Mouse (Mus musculus) embryonic fibroblast, embryonic 13.5 days (primary cell): ENCODE measurements at regions not wholly inside any gene's neighbourhood (a gene's known extent, or its start where the extent isn't known, plus 50 kb on each side); places are given as distances from the start of the nearest gene placed in this dataset.
A peak's percentile ranks its signal among the peaks of the same experiment; 100 is the strongest.

ENCODE experiments used
- H3K27ac ChIP-seq: 2 replicates; pipeline ENCODE4 v1.5.1; 2012; ENCODE audit warnings: low read length, control low read depth, inconsistent platforms; ENCODE audit not compliant: insufficient read depth
- H3K4me1 ChIP-seq: 2 replicates; pipeline ENCODE4 v1.6.1; 2011; ENCODE audit warnings: low read length; ENCODE audit not compliant: control insufficient read depth, insufficient read depth
- H3K4me3 ChIP-seq: 2 replicates; pipeline ENCODE4 v1.5.1; 2011; ENCODE audit warnings: mild to moderate bottlenecking, control low read depth, low read length; ENCODE audit not compliant: insufficient read depth
- CTCF ChIP-seq: IDR thresholded peaks from 2 replicates; pipeline ENCODE4 v1.5.1; 2011; ENCODE audit warnings: mild to moderate bottlenecking, control low read depth, low read length, moderate library complexity, borderline replicate concordance; ENCODE audit not compliant: insufficient read depth
- POLR2A ChIP-seq: IDR thresholded peaks from 2 replicates; pipeline ENCODE4 v1.6.1; 2011; ENCODE audit warnings: low read depth, mild to moderate bottlenecking, control low read depth, low read length, moderate library complexity

DNA sequence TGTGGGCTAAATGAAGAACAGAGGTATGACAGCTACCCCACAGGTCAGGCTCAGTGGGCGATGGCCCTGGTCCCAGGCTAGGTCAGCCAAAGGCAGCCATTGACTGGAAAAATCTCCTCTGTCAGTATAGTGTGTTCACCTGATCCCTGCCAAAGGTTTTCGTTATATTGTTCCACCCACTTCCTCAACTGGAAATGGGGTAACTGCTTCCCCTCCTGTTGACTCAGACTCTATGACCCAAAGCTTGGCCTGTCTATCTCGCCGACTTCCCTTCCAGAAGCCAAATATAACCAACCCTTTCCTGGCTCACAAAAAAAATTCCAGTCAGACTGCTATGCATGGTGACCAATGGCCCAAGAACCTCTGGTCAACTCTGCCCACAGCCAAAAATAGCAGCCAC is 437.0 kb upstream of the Smim15 start:
- Histone ChIP-seq H3K4me1 (0 out of 2 replicates have a peak, but pooled peaks cover 4% of the 10 kb centered on the region), H3K4me3 (no peak overlapping the region), H3K27ac (peak overlapping the region; percentile 59; the same call in 1 of the 2 replicates)
- TF ChIP-seq POLR2A: no peak
- TF ChIP-seq CTCF: no peak

GRCm38 (mm10) chr13:107602149-107602548 is 442.1 kb upstream of the Smim15 start:
- peaks cover under 1% of the 10 kb centered on the region; the same call in 1 of the 2 replicates for H3K4me1 ChIP-seq
- no peak overlapping the region for H3K27ac ChIP-seq
- TF ChIP-seq CTCF: no peak
- no peak for TF ChIP-seq POLR2A
- H3K4me3 ChIP-seq: no peak overlapping the region

DNA sequence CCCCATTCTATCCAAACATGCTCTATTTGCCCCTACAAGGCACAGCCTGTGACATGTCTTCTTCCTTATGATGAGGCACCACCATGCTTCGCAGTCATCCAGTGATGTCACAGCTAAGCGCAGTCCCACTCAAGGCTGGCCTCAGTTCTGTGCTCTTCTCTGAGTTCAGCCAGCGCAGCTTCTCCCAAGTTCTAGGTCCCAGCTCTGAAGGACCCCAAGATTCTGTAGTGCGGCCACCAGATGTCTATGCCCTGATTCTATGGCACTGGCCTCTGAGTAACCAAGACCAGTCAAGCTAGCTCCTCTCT is 443.2 kb upstream of the Smim15 start:
- H3K27ac ChIP-seq: no peak overlapping the region
- TF ChIP-seq POLR2A: no peak
- no peak for TF ChIP-seq CTCF

DNA sequence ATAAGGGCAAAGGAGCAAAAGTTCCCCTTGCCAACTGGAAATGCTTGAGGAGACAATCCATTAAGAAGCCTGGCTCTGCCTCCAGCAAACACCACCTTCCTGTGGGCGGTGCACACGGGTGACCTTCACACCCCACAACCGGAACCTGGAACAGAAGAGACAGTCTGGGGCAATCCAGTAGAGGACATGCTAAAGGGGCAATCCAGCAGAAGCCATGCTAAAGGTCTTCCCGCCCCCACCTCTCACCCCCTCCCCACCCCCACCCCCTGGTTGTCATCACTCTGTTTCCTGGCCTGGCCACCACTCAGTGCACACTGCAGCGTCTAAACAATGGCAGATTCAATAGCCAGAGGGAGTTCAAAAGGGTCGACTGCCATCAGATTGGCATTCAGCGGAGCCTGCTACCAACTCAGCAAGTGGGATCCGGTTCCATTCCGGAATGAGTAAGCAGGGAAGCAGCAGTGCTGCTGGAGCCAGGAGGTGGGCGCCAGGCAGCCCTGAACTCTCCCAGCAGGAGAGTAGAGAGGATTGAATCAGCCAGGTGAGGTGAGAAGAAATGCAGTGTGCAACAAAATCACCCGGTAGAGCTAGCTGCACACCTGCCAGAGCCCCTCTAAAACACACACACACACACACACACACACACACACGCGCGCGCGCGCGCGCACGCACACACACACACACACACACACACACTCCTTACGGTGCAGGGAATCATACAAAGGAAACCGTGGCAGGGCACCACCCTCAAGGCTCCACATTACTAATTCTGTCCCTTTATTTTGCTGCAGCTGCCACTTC is 443.7 kb upstream of the Smim15 start:
- H3K4me1 ChIP-seq: no peaks in the 10 kb centered on the region; the same call in 1 of the 2 replicates
- no peak overlapping the region for H3K27ac ChIP-seq
- no peak overlapping the region for H3K4me3 ChIP-seq
- no peak for TF ChIP-seq POLR2A
- no peak for TF ChIP-seq CTCF

More for the DNA sequence above, 443.2 kb upstream of the Smim15 start:
- Histone ChIP-seq H3K4me1 (no peaks in the 10 kb centered on the region; the same call in 1 of the 2 replicates), H3K4me3 (no peak overlapping the region)

DNA sequence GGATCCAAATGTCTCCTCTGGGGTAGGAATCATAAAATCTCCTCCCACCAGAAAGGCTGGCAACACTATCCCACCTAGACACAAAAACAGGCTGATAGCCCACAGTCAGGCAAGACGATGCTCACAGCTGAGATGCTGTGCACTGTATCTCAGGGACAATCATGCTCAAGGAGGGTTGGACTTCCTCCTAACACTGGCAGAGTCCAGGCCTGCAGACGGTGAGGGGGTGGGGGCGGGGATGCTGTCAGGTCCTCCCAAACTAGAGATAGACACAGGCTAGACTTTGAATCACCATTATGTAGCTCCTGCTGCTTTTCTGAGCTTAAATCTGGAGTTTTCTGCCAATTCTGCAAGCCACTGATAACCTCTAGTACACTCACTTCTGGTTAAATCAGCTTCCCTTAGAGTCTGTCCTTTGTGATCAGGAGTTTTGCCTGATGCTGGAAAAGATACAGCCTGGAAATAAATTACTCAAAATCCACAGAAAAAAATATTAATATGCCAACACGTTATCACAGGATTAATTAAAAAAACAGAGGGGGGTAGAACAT is 445.1 kb upstream of the Smim15 start:
- Histone ChIP-seq H3K4me1 (no peaks in the 10 kb centered on the region; the same call in 1 of the 2 replicates), H3K4me3 (no peak overlapping the region), H3K27ac (no peak overlapping the region)
- TF ChIP-seq CTCF: no peak
- TF ChIP-seq POLR2A: no peak

DNA sequence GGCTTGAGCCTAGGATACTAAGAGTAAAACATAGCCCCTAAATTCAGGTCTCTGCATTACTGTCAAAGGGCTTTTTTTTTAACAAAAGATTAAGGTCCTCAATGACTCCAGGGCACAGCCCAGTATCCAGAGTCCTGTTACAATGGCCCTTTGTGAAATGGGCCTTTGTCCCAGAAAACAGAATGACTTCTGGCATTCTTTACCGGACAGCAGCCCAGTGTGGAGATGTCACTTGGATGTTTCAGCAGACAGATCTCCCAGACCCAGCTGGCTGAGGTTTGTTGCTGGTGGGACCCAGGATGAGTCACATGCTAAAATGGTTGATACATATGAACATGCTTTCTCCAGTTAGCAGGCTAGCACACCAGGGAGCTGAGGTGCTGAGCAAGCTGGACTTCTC is 445.9 kb upstream of the Smim15 start:
- Histone ChIP-seq H3K27ac (no peak overlapping the region), H3K4me1 (no peaks in the 10 kb centered on the region; the same call in 1 of the 2 replicates), H3K4me3 (no peak overlapping the region)
- TF ChIP-seq POLR2A (no peak), CTCF (no peak)

- no peak for TF ChIP-seq CTCF
- TF ChIP-seq POLR2A: no peak
- Histone ChIP-seq H3K4me3 (no peak overlapping the region), H3K4me1 (no peaks in the 10 kb centered on the region; the same call in 1 of the 2 replicates), H3K27ac (no peak overlapping the region)
These were observed 447.0 kb upstream of the Smim15 start for GRCm38 (mm10) chr13:107597217-107597616.

DNA sequence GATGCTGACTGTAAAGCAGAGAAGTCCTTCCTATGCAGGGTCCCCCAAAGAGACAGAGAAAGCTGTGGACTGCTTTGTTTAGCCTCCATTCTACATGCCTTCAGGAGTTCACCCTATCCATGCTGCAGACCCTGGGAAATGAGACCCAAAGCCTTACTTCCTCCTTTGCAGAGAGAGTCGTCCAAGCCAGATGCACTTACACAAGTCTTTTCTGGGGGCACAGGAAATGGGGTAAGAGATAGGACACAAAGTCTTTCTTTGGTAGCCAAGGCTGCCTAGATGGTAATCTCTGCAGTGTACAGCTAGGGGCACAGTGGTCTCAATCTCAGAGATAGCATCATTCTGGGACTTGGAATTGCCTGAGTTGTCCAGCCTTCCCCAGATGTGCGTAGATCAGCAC is 448.1 kb upstream of the Smim15 start:
- TF ChIP-seq CTCF: no peak
- no peak for TF ChIP-seq POLR2A
- Histone ChIP-seq H3K27ac (no peak overlapping the region), H3K4me1 (no peaks in the 10 kb centered on the region; the same call in 1 of the 2 replicates), H3K4me3 (no peak overlapping the region)

GRCm38 (mm10) chr13:107588399-107589002 is 455.7 kb upstream of the Smim15 start:
- TF ChIP-seq POLR2A: no peak
- no peak for TF ChIP-seq CTCF
- Histone ChIP-seq H3K4me3 (no peak overlapping the region), H3K27ac (no peak overlapping the region), H3K4me1 (no peaks in the 10 kb centered on the region)

DNA sequence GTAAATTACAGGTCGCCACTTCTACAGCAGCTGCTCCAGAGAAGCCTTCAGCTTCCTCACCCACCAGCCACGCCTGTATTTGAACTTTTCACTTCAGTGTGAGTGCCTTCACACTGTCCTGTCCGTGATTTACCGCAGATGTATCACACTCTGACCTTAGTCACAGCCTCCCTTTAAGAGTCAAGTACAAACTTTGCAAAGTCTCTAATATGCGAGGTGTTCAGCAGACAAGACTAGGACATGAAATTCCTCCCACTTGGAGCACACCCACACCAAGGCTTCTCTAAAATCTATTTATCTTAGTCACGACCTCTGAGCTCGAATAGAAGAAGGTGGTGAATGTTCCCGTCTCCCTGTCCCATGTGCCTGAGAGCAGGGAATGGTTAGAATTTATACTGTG is 456.6 kb upstream of the Smim15 start:
- no peak overlapping the region for H3K4me3 ChIP-seq
- no peak overlapping the region for H3K27ac ChIP-seq
- TF ChIP-seq POLR2A (no peak), CTCF (no peak)
- no peaks in the 10 kb centered on the region for H3K4me1 ChIP-seq
